Mouse (Mus musculus) heart, adult 2 months (tissue): ENCODE results near the gene Cerk. TPM values are rescaled to one million over a fixed set of nuclear protein-coding genes. Genes with fewer than 3 reads are reported as not detected.

ENCODE experiments used
- DNase-seq, 2 experiments: peaks; one replicate each; pipeline ENCODE4 v3.0.0; 2021
- H3K27ac ChIP-seq: fragments of 200-600 bp; 2 replicates; pipeline ENCODE4 v1.8.1; 2022
- H3K27me3 ChIP-seq: fragments of 200-500 bp; 2 replicates; pipeline ENCODE4 v1.6.1; 2012; ENCODE audit warnings: mild to moderate bottlenecking, low read length, inconsistent platforms, mixed read lengths; ENCODE audit not compliant: control insufficient read depth, insufficient read depth
- H3K36me3 ChIP-seq: fragments of 200-500 bp; 2 replicates; pipeline ENCODE4 v1.6.1; 2012; ENCODE audit warnings: low read length, inconsistent platforms; ENCODE audit not compliant: control insufficient read depth, insufficient read depth
- H3K4me1 ChIP-seq: fragments of 200-500 bp; 2 replicates; pipeline ENCODE4 v1.6.1; 2011; ENCODE audit warnings: low read length; ENCODE audit not compliant: control insufficient read depth, insufficient read depth
- H3K4me3 ChIP-seq: fragments of 200-600 bp; 2 replicates; pipeline ENCODE4 v1.8.1; 2022
- H3K79me2 ChIP-seq: fragments of 200-500 bp; replicated peaks from 2 replicates; pipeline ENCODE4 v1.6.1; 2012; ENCODE audit warnings: mild to moderate bottlenecking, inconsistent platforms, low read length, moderate library complexity, mixed read lengths; ENCODE audit not compliant: control insufficient read depth, insufficient read depth
- H3K9ac ChIP-seq: fragments of 200-500 bp; 2 replicates; pipeline ENCODE4 v1.6.1; 2012; ENCODE audit warnings: low read depth, mild to moderate bottlenecking, control low read depth, inconsistent platforms, low read length, mixed read lengths
- CTCF ChIP-seq: fragments of 200-600 bp; IDR thresholded peaks from 2 replicates; pipeline ENCODE4 v1.8.1; 2022; ENCODE audit warnings: antibody characterized with exemption, mild to moderate bottlenecking, moderate library complexity
- EP300 ChIP-seq: fragments of 200-500 bp; IDR thresholded peaks from 2 replicates; pipeline ENCODE4 v1.6.1; 2011; ENCODE audit warnings: low read depth, low read length, control low read depth; ENCODE audit not compliant: insufficient read depth
- POLR2A ChIP-seq: fragments of 200-500 bp; IDR thresholded peaks from 2 replicates; pipeline ENCODE4 v1.6.1; 2011; ENCODE audit warnings: mild to moderate bottlenecking, low read depth, low read length, control low read depth; ENCODE audit not compliant: insufficient read depth
- WGBS: fragments of 180-500 bp; shearing (Covaris S2); methylation state at CpG from one replicate; pipeline ENCODE4 v1.1.7; 2018; 5-methylcytosine and 5-hydroxymethylcytosine counted together
- intact Hi-C: fragments of 180-260 bp; cut with DNase I; formaldehyde crosslinking; loops from one replicate; pipeline ENCODE4 v1.15.1; 2025
- polyA plus RNA-seq: library from polyadenylated mRNA; depleted of rRNA; stranded (reverse); fragments of >200 nt; gene quantifications from 2 replicates; pipeline ENCODE4 v1.2.3, GENCODE M21; 2012
- total RNA-seq, 2 experiments: library from RNA; stranded (reverse); gene quantifications; 2 replicates each; pipeline ENCODE4 v1.2.3; 2021

Cerk gene
- total and polyA plus RNA-seq, 3 experiments = 26.0 to 33.5 (median 30.4) TPM

GRCm38 (mm10) chr15:86176771-86177702 lies 8.9 kb downstream of the Cerk start:
- Histone ChIP-seq H3K4me1 (peaks cover 34% of the 10 kb centered on the region), H3K4me3 (no peak overlapping the region), H3K27ac (peak overlapping the region; percentile 78), H3K79me2 (no peaks in the 10 kb centered on the region; the same call in none of the 2 replicates), H3K27me3 (no peaks in the 10 kb centered on the region), H3K9ac (peak overlapping the region; percentile 1; the same call in 1 of the 2 replicates), H3K36me3 (no peaks in the 10 kb centered on the region)
- TF ChIP-seq POLR2A (no peak), EP300 (no peak), CTCF (no peak)
- intact Hi-C loops = no loop called here
- DNase-seq = peak; percentile 54 to 57
- WGBS = 37% methylated on average over 22 of the region's 22 CpGs

GRCm38 (mm10) chr15:86176166-86176565 lies 9.8 kb downstream of the Cerk start:
- Histone ChIP-seq H3K4me1 (peaks cover 29% of the 10 kb centered on the region), H3K4me3 (no peak overlapping the region), H3K9ac (no peak overlapping the region), H3K27me3 (no peaks in the 10 kb centered on the region), H3K79me2 (no peaks in the 10 kb centered on the region; the same call in none of the 2 replicates), H3K36me3 (no peaks in the 10 kb centered on the region), H3K27ac (peak overlapping the region; percentile 78)
- TF ChIP-seq POLR2A (no peak), EP300 (no peak), CTCF (no peak)
- no peak for DNase-seq
- intact Hi-C loops = no loop called here
- 73% methylated on average over 10 of the region's 10 CpGs for WGBS

GRCm38 (mm10) chr15:86175253-86176050 lies 10.5 kb downstream of the Cerk start:
- Histone ChIP-seq H3K36me3 (no peaks in the 10 kb centered on the region), H3K27ac (peak overlapping the region; percentile 78), H3K27me3 (no peaks in the 10 kb centered on the region), H3K79me2 (no peaks in the 10 kb centered on the region; the same call in none of the 2 replicates), H3K4me1 (peaks cover 29% of the 10 kb centered on the region), H3K9ac (no peak overlapping the region), H3K4me3 (no peak overlapping the region)
- TF ChIP-seq EP300 = no peak
- TF ChIP-seq CTCF = no peak
- TF ChIP-seq POLR2A = no peak
- peak in 1 of 2 experiments; percentile 14 for DNase-seq
- intact Hi-C loops = no loop called here
- WGBS = 75% methylated on average over 3 of the region's 3 CpGs

- H3K27me3 ChIP-seq = no peaks in the 10 kb centered on the region
- H3K9ac ChIP-seq = no peak overlapping the region
- H3K79me2 ChIP-seq = no peaks in the 10 kb centered on the region; the same call in 1 of the 2 replicates
- peak; percentile 47 to 48 for DNase-seq
- WGBS = 42% methylated on average over 16 of the region's 16 CpGs
- intact Hi-C loops = no loop called here
- TF ChIP-seq POLR2A (no peak), EP300 (no peak), CTCF (no peak)
- peak overlapping the region; percentile 12; the same call in 1 of the 2 replicates for H3K27ac ChIP-seq
- no peaks in the 10 kb centered on the region; the same call in 1 of the 2 replicates for H3K36me3 ChIP-seq
- H3K4me1 ChIP-seq = peaks cover 46% of the 10 kb centered on the region
- no peak overlapping the region for H3K4me3 ChIP-seq
These were observed 12.6 kb downstream of the Cerk start for GRCm38 (mm10) chr15:86173136-86173985.

- TF ChIP-seq CTCF (no peak), POLR2A (no peak), EP300 (no peak)
- WGBS = 45% methylated on average over 6 of the region's 6 CpGs
- H3K27me3 ChIP-seq = no peaks in the 10 kb centered on the region
- peaks cover 4% of the 10 kb centered on the region; the same call in 1 of the 2 replicates for H3K79me2 ChIP-seq
- no peaks in the 10 kb centered on the region; the same call in 1 of the 2 replicates for H3K36me3 ChIP-seq
- H3K9ac ChIP-seq = no peak overlapping the region
- no peak overlapping the region for H3K4me3 ChIP-seq
- H3K4me1 ChIP-seq = peaks cover 48% of the 10 kb centered on the region
- peak; percentile 41 to 45 for DNase-seq
- intact Hi-C loops = no loop called here
- peak overlapping the region; percentile 12; the same call in 1 of the 2 replicates for H3K27ac ChIP-seq
These were observed 13.4 kb downstream of the Cerk start for GRCm38 (mm10) chr15:86172526-86172925.
